Mouse (Mus musculus): ENCODE measurements around the gene Hnrnpr. TPM values are rescaled to one million over a fixed set of nuclear protein-coding genes. Genes with fewer than 3 reads are reported as not detected.
A peak's percentile ranks its signal among the peaks of the same experiment; 100 is the strongest.

Gene Hnrnpr
- total and polyA plus RNA-seq, 2 experiments from 2014 or later = 169 to 214 TPM

DNA sequence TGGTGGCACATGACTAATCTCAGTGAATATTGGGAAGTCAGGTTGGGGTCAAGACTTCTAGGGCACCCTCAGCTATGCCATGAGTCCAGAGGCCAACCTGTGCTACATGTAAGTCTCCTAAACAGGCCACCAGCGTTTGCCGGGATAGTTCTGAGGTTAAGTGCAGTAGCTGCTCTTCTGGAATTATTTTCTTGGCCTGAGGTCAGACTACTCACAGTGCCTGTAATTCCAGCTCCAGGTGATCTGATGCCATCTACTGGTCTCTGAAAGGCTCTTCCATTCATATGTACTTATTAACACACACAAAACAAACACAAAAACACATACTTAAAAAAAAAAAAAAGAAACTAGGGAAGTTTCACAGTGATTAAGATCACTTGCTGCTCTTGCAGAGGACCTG is 13.5 kb downstream of the Hnrnpr start:
- DNase-seq = no peak
- no peaks in the 10 kb centered on the region for H3K27me3 ChIP-seq (ENCODE audit: insufficient read depth, low read length)

DNA sequence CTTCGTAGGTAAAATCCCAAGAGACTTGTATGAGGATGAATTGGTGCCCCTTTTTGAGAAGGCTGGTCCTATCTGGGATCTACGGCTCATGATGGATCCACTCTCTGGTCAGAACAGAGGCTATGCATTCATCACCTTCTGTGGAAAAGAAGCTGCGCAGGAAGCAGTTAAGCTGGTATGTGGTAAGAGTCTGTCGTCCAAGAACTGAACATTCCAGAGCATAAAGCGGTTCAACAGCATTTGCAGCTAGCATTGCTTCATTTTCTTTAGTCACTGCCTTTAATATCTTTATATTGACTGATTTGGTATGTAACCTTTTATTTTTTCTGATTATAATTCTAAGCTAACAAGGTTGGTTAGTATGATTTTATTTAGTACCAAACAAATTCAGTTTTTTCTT is 16.5 kb downstream of the Hnrnpr start:
- Histone ChIP-seq H3K4me3 (ENCODE audit: low read depth, low read length) (no peak overlapping the region), H3K36me3 (ENCODE audit: insufficient read depth) (peaks cover 29% of the 10 kb centered on the region), H3K4me1 (ENCODE audit: insufficient read depth) (no peaks in the 10 kb centered on the region), H3K27ac (ENCODE audit: low read depth, low read length) (no peak overlapping the region), H3K9me3 (ENCODE audit: low read length) (no peaks in the 10 kb centered on the region), H3K9ac (no peak overlapping the region), H3K4me2 (ENCODE audit: low read depth) (no peak overlapping the region), H3K27me3 (ENCODE audit: insufficient read depth, low read length) (no peaks in the 10 kb centered on the region)
- ATAC-seq = no peak
- 91% methylated on average over 5 of the region's 5 CpGs for WGBS
- no peak for TF ChIP-seq CTCF (IDR thresholded peaks at IDR 0.05; ENCODE audit: low read depth)
- DNase-seq = no peak

More for the DNA sequence above, 13.5 kb downstream of the Hnrnpr start:
- Histone ChIP-seq H3K4me3 (ENCODE audit: low read depth, low read length) (no peak overlapping the region), H3K9me3 (ENCODE audit: low read length) (no peaks in the 10 kb centered on the region), H3K27ac (ENCODE audit: low read depth, low read length) (no peak overlapping the region), H3K4me1 (ENCODE audit: insufficient read depth) (no peaks in the 10 kb centered on the region), H3K4me2 (ENCODE audit: low read depth) (no peak overlapping the region), H3K36me3 (ENCODE audit: insufficient read depth) (peaks cover 48% of the 10 kb centered on the region), H3K9ac (no peak overlapping the region)
- WGBS = 54% methylated on average over 2 of the region's 2 CpGs
- ATAC-seq = no peak
- TF ChIP-seq CTCF (IDR thresholded peaks at IDR 0.05; ENCODE audit: low read depth) = peak; percentile 32

DNA sequence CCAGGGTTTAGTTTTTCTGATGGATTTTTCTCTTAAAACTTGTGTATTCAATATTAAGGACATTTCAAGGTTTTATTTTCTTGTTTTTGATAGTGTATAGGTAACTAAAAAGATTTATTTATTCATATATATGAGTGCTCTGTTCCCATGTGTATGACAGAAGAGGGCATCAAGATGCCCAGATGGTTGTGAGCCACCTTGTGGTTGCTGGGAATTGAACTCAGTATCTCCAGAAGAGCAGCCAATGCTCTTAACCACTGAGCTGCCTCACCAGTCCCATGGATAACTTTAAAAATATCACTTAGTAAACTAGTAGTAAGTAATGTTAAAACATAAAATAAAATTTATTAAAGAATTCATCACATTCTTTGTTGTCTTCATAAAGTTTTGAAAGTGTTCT is 17.4 kb downstream of the Hnrnpr start:
- DNase-seq (no peak), ATAC-seq (no peak)
- Histone ChIP-seq H3K4me3 (ENCODE audit: low read depth, low read length) (no peak overlapping the region), H3K27ac (ENCODE audit: low read depth, low read length) (no peak overlapping the region), H3K9ac (no peak overlapping the region), H3K36me3 (ENCODE audit: insufficient read depth) (peaks cover 33% of the 10 kb centered on the region), H3K27me3 (ENCODE audit: insufficient read depth, low read length) (no peaks in the 10 kb centered on the region), H3K4me1 (ENCODE audit: insufficient read depth) (no peaks in the 10 kb centered on the region), H3K9me3 (ENCODE audit: low read length) (no peaks in the 10 kb centered on the region), H3K4me2 (ENCODE audit: low read depth) (no peak overlapping the region)
- TF ChIP-seq CTCF (IDR thresholded peaks at IDR 0.05; ENCODE audit: low read depth) = no peak; the same call in 1 of the 2 replicates

DNA sequence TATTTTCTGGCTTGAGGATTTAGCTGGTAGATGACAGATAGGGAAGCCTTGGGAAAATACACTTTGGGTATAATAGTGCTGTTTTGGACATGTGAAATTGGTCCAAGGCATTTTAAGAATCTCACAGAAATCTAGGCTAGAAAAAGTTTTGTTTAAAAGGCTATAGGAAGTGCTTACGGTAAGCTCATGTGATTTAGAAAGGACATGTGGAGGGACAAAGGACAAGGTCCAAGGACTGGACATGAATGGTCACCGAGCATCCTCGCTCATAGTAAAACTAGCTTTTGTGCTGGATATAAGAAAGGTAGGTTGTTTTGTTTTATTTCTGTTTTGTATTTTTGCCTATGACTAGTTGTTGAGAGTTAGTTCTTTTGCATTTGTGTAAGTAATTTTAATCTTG is 21.0 kb downstream of the Hnrnpr start:
- Histone ChIP-seq H3K4me3 (ENCODE audit: low read depth, low read length) (no peak overlapping the region), H3K36me3 (ENCODE audit: insufficient read depth) (peaks cover 20% of the 10 kb centered on the region; the same call in 1 of the 2 replicates), H3K4me1 (ENCODE audit: insufficient read depth) (no peaks in the 10 kb centered on the region), H3K27ac (ENCODE audit: low read depth, low read length) (no peak overlapping the region), H3K4me2 (ENCODE audit: low read depth) (no peak overlapping the region), H3K27me3 (ENCODE audit: insufficient read depth, low read length) (no peaks in the 10 kb centered on the region), H3K9me3 (ENCODE audit: low read length) (no peaks in the 10 kb centered on the region), H3K9ac (no peak overlapping the region)
- 95% methylated on average over 3 of the region's 3 CpGs for WGBS
- no peak for ATAC-seq
- TF ChIP-seq CTCF (IDR thresholded peaks at IDR 0.05; ENCODE audit: low read depth) = no peak
- no peak for DNase-seq

DNA sequence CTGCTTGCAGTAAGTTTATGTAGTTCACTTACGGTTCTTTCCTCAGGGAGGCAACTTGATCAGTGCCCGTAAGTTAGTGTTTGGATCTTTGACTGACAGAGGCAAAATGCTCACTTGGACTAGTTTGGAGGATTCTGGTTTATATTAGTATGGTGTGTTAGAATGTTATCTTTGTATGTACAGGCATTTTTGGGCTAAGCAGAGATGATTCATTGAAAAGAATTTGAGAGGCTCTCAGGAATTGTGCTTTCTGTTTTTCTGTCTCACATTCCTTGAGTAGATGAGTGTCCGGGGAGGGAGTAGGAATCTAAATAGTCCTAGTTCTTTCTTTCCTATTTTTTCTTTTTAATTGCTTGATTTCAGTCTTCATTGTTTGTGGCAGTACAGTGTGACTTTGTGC is 22.4 kb downstream of the Hnrnpr start:
- WGBS = 82% methylated on average over 3 of the region's 3 CpGs
- DNase-seq (no peak), ATAC-seq (no peak)
- H3K9ac ChIP-seq = no peak overlapping the region
- TF ChIP-seq CTCF (IDR thresholded peaks at IDR 0.05; ENCODE audit: low read depth) = no peak
- peaks cover 18% of the 10 kb centered on the region for H3K36me3 ChIP-seq (ENCODE audit: insufficient read depth)
- no peak overlapping the region for H3K27ac ChIP-seq (ENCODE audit: low read depth, low read length)
- no peaks in the 10 kb centered on the region for H3K9me3 ChIP-seq (ENCODE audit: low read length)
- H3K4me2 ChIP-seq (ENCODE audit: low read depth) = no peak overlapping the region
- no peaks in the 10 kb centered on the region for H3K4me1 ChIP-seq (ENCODE audit: insufficient read depth)
- no peak overlapping the region for H3K4me3 ChIP-seq (ENCODE audit: low read depth, low read length)
- H3K27me3 ChIP-seq (ENCODE audit: insufficient read depth, low read length) = no peaks in the 10 kb centered on the region

DNA sequence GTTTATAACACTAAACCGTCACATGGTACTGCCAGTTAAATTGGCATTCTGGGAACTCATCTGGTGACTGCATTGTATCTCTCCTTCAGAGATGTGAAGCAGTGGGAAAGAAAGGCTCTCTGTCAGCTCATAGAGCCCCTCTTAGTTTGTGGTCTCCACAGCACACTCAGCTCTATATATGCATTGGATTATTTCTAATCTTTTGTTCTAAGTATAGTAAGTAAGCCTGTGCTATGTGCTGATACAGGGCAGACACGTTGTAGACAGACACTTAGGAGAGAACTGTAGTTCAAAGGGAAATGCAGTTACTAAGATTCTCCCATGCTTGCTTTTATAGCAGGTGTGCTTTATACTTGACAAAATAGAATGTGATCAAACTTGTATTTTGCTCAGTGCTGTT is 24.3 kb downstream of the Hnrnpr start:
- no peak for ATAC-seq
- Histone ChIP-seq H3K4me2 (ENCODE audit: low read depth) (no peak overlapping the region), H3K4me3 (ENCODE audit: low read depth, low read length) (no peak overlapping the region), H3K9me3 (ENCODE audit: low read length) (no peaks in the 10 kb centered on the region), H3K27me3 (ENCODE audit: insufficient read depth, low read length) (no peaks in the 10 kb centered on the region), H3K27ac (ENCODE audit: low read depth, low read length) (no peak overlapping the region), H3K36me3 (ENCODE audit: insufficient read depth) (peaks cover 13% of the 10 kb centered on the region), H3K9ac (no peak overlapping the region), H3K4me1 (ENCODE audit: insufficient read depth) (no peaks in the 10 kb centered on the region)
- WGBS = 54% methylated on average over 2 of the region's 2 CpGs
- TF ChIP-seq CTCF (IDR thresholded peaks at IDR 0.05; ENCODE audit: low read depth) = no peak
- DNase-seq = no peak

DNA sequence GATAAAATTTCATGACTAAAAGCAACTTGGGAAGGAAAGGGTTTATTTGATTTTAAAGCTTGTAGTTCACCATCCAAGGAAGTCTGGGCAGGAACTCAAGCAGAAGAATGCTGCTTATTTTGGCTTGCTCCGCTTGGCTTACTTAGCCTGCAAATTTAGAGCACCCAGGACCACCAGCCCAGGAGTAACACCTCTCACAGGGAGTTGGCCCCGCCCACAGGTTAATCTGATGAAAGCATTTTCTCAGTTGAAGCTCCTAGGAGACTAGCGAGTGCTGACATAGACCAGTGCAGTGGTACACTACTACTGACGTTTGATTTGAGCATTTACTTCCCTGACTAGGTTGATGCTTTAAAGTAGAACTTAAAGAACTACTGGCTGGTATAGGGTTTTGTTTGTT is 26.4 kb downstream of the Hnrnpr start:
- H3K9ac ChIP-seq = no peak overlapping the region
- no peak overlapping the region for H3K4me3 ChIP-seq (ENCODE audit: low read depth, low read length)
- TF ChIP-seq CTCF (IDR thresholded peaks at IDR 0.05; ENCODE audit: low read depth) = no peak
- no peak for DNase-seq
- no peaks in the 10 kb centered on the region for H3K9me3 ChIP-seq (ENCODE audit: low read length)
- H3K36me3 ChIP-seq (ENCODE audit: insufficient read depth) = peaks cover 18% of the 10 kb centered on the region
- no peak overlapping the region for H3K27ac ChIP-seq (ENCODE audit: low read depth, low read length)
- H3K27me3 ChIP-seq (ENCODE audit: insufficient read depth, low read length) = no peaks in the 10 kb centered on the region
- no peak for ATAC-seq
- WGBS = 58% methylated on average over 4 of the region's 4 CpGs
- H3K4me1 ChIP-seq (ENCODE audit: insufficient read depth) = no peaks in the 10 kb centered on the region
- no peak overlapping the region for H3K4me2 ChIP-seq (ENCODE audit: low read depth)

DNA sequence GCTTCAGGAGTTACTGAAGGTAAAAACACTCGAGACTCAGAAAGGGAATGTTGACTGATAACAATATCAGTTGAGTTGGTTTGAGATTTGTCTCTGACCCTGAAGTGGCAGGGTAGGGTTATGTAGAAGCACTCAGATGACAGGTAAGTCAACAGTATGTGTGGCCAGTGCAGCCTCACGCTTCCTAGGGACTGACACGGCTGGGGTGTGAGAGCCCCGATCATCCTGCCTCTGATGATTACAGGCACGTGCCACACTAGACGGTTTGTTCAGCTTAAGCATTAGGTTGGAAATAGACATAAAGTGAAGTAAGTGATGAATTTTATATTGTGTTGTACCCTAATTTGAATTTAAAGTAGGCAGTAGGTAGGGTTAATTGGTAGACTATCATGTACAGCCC is 38.9 kb downstream of the Hnrnpr start:
- no peak overlapping the region for H3K4me2 ChIP-seq (ENCODE audit: low read depth)
- H3K9me3 ChIP-seq (ENCODE audit: low read length) = no peaks in the 10 kb centered on the region
- WGBS = 88% methylated on average over 6 of the region's 6 CpGs
- H3K36me3 ChIP-seq (ENCODE audit: insufficient read depth) = peaks cover 26% of the 10 kb centered on the region
- TF ChIP-seq CTCF (IDR thresholded peaks at IDR 0.05; ENCODE audit: low read depth) = no peak
- H3K4me1 ChIP-seq (ENCODE audit: insufficient read depth) = no peaks in the 10 kb centered on the region
- no peak overlapping the region for H3K27ac ChIP-seq (ENCODE audit: low read depth, low read length)
- no peak overlapping the region for H3K9ac ChIP-seq
- no peak for DNase-seq
- H3K4me3 ChIP-seq (ENCODE audit: low read depth, low read length) = no peak overlapping the region
- H3K27me3 ChIP-seq (ENCODE audit: insufficient read depth, low read length) = no peaks in the 10 kb centered on the region
- no peak for ATAC-seq
